Mouse (Mus musculus) heart, embryonic 10.5 days (tissue): ENCODE measurements at regions not wholly inside any gene's neighbourhood (a gene's known extent, or its start where the extent isn't known, plus 50 kb on each side); places are given as distances from the start of the nearest gene placed in this dataset.

Source experiments
- DNase-seq: peaks from one replicate; pipeline ENCODE4 v3.0.0-alpha.2; 2017; ENCODE audit warnings: low spot score
- H3K27ac ChIP-seq: fragments of 300-500 bp; sonication (generic); 2 replicates; pipeline ENCODE4 v1.5.1; 2016; ENCODE audit warnings: mild to moderate bottlenecking
- H3K27me3 ChIP-seq: fragments of 300-500 bp; sonication (generic); 2 replicates; pipeline ENCODE4 v1.6.1; 2016; ENCODE audit warnings: mild to moderate bottlenecking; ENCODE audit not compliant: poor library complexity, insufficient read depth, severe bottlenecking
- H3K36me3 ChIP-seq: fragments of 300-500 bp; sonication (generic); 2 replicates; pipeline ENCODE4 v1.6.1; 2016; ENCODE audit warnings: mild to moderate bottlenecking, moderate library complexity
- H3K4me1 ChIP-seq: fragments of 300-500 bp; sonication (generic); 2 replicates; pipeline ENCODE4 v1.6.1; 2016; ENCODE audit warnings: mild to moderate bottlenecking
- H3K4me3 ChIP-seq: fragments of 300-500 bp; sonication (generic); 2 replicates; pipeline ENCODE4 v1.5.1; 2016; ENCODE audit warnings: mild to moderate bottlenecking, moderate library complexity
- H3K9me3 ChIP-seq: fragments of 300-500 bp; sonication (generic); 2 replicates; pipeline ENCODE4 v1.6.1; 2016; ENCODE audit warnings: mild to moderate bottlenecking, moderate library complexity
- WGBS: fragments of 180-500 bp; shearing (Covaris S2); methylation state at CpG from one replicate; pipeline ENCODE4 v1.1.7; 2016; 5-methylcytosine and 5-hydroxymethylcytosine counted together

- WGBS = 55% methylated on average over 4 of the region's 4 CpGs
- peak; percentile 69 for DNase-seq
- no peaks in the 10 kb centered on the region for H3K4me1 ChIP-seq
Observed at GRCm38 (mm10) chr11:63691041-63691440, 231.0 kb downstream of the Hs3st3b1 start.

GRCm38 (mm10) chr11:63704995-63705580 lies 217.0 kb downstream of the Hs3st3b1 start:
- no peak overlapping the region for H3K27ac ChIP-seq
- 78% methylated on average over 12 of the region's 12 CpGs for WGBS
- H3K4me1 ChIP-seq = no peaks in the 10 kb centered on the region
- no peaks in the 10 kb centered on the region for H3K9me3 ChIP-seq
- no peaks in the 10 kb centered on the region for H3K36me3 ChIP-seq
- no peak for DNase-seq
- H3K4me3 ChIP-seq = no peak overlapping the region
- peaks cover 5% of the 10 kb centered on the region; the same call in 1 of the 2 replicates for H3K27me3 ChIP-seq

More at GRCm38 (mm10) chr11:63691041-63691440, 231.0 kb downstream of the Hs3st3b1 start:
- no peak overlapping the region for H3K4me3 ChIP-seq
- no peaks in the 10 kb centered on the region; the same call in 1 of the 2 replicates for H3K27me3 ChIP-seq
- no peaks in the 10 kb centered on the region for H3K36me3 ChIP-seq
- no peak overlapping the region for H3K27ac ChIP-seq
- no peaks in the 10 kb centered on the region for H3K9me3 ChIP-seq

DNA sequence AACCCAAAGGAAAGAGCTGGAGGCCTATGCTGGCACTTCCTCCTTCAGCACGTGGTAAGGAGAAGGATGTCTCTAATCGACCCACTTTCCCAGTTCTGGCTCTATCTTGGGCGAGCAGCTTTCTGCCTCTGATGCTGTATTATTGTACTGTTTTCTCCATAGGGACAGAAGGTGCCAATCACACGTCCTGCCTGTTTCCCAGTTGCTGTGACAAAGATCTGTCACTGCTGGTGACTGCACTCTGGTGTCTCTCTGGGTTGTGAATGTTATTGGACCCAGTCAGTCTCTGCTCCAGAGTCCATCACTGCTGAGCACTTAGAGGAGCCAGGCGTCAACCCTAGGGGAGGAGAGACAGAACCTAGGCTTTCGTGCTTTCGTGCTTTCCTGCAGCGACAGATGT lies 216.0 kb downstream of the Hs3st3b1 start:
- H3K4me3 ChIP-seq = no peak overlapping the region
- no peaks in the 10 kb centered on the region for H3K36me3 ChIP-seq
- no peak overlapping the region for H3K27ac ChIP-seq
- no peaks in the 10 kb centered on the region for H3K9me3 ChIP-seq
- H3K4me1 ChIP-seq = no peaks in the 10 kb centered on the region
- DNase-seq = no peak
- WGBS = 65% methylated on average over 8 of the region's 8 CpGs
- peaks cover 5% of the 10 kb centered on the region; the same call in 1 of the 2 replicates for H3K27me3 ChIP-seq

DNA sequence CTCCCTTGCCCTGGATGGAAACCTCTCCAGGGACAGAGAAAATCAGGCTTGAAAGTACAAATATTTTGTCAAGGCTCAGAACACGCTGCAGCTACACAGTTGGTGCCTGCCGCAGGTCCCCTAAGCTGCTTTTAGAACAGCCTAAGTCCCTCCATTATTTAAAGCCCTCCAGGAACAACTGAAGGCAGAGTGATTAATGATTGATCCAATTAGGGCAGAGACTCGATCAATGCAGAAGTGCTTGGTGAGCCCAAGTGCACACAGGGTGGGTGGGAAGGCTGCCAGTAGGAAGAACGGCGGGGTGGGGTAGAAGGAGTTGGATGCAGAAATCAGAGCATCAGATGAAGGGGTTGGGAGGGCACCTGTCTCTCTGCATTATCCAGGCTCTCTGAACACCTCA lies 215.0 kb downstream of the Hs3st3b1 start:
- no peaks in the 10 kb centered on the region for H3K36me3 ChIP-seq
- H3K27me3 ChIP-seq = peaks cover 5% of the 10 kb centered on the region; the same call in 1 of the 2 replicates
- peak; percentile 5 for DNase-seq
- 55% methylated on average over 5 of the region's 5 CpGs for WGBS
- no peak overlapping the region for H3K4me3 ChIP-seq
- no peak overlapping the region for H3K27ac ChIP-seq
- no peaks in the 10 kb centered on the region for H3K4me1 ChIP-seq
- no peaks in the 10 kb centered on the region for H3K9me3 ChIP-seq

- peak; percentile 70 for DNase-seq
- 64% methylated on average over 4 of the region's 4 CpGs for WGBS
- Histone ChIP-seq H3K27me3 (peaks cover 5% of the 10 kb centered on the region; the same call in 1 of the 2 replicates), H3K9me3 (no peaks in the 10 kb centered on the region), H3K4me1 (no peaks in the 10 kb centered on the region), H3K27ac (no peak overlapping the region), H3K36me3 (no peaks in the 10 kb centered on the region), H3K4me3 (no peak overlapping the region)
Observed at GRCm38 (mm10) chr11:63708412-63708811, 213.7 kb downstream of the Hs3st3b1 start.

GRCm38 (mm10) chr11:63712053-63712864 lies 209.8 kb downstream of the Hs3st3b1 start:
- DNase-seq = no peak
- no peak overlapping the region for H3K4me3 ChIP-seq
- no peaks in the 10 kb centered on the region for H3K4me1 ChIP-seq
- H3K36me3 ChIP-seq = no peaks in the 10 kb centered on the region
- 63% methylated on average over 15 of the region's 15 CpGs for WGBS
- H3K9me3 ChIP-seq = no peaks in the 10 kb centered on the region
- H3K27me3 ChIP-seq = peaks cover 5% of the 10 kb centered on the region; the same call in 1 of the 2 replicates
- no peak overlapping the region for H3K27ac ChIP-seq

GRCm38 (mm10) chr11:63722261-63722660 lies 199.8 kb downstream of the Hs3st3b1 start:
- 86% methylated on average over 5 of the region's 5 CpGs for WGBS
- H3K27ac ChIP-seq = no peak overlapping the region

DNA sequence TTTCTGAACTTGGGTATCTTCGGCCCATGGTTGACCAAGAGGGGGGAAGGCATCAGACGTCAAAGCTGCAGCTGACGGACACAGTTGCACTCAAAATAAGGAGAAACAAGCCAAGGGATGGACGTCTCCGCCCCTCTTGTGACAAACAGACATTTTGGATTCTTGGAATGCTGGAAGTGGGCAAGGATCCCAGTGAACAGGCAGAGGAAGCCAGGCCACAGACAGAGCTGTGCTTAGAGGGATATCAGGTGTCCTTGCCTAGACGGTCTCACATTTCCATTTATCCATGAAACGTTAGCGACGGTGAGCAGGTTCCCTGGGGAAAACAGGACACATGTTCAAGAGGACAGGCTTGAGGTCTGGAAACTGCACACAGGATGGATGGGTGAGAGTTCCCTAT lies 191.2 kb downstream of the Hs3st3b1 start:
- H3K36me3 ChIP-seq = no peaks in the 10 kb centered on the region
- no peaks in the 10 kb centered on the region for H3K9me3 ChIP-seq
- no peak for DNase-seq
- H3K4me3 ChIP-seq = no peak overlapping the region
- H3K27me3 ChIP-seq = no peaks in the 10 kb centered on the region
- WGBS = 70% methylated on average over 9 of the region's 9 CpGs
- no peaks in the 10 kb centered on the region for H3K4me1 ChIP-seq
- no peak overlapping the region for H3K27ac ChIP-seq

More at GRCm38 (mm10) chr11:63722261-63722660, 199.8 kb downstream of the Hs3st3b1 start:
- H3K4me1 ChIP-seq = 0 out of 2 replicates have a peak, but pooled peaks cover 3% of the 10 kb centered on the region
- no peaks in the 10 kb centered on the region for H3K9me3 ChIP-seq
- H3K4me3 ChIP-seq = no peak overlapping the region
- no peak for DNase-seq
- no peaks in the 10 kb centered on the region for H3K36me3 ChIP-seq
- H3K27me3 ChIP-seq = no peaks in the 10 kb centered on the region

GRCm38 (mm10) chr11:63753260-63753659 lies 168.8 kb downstream of the Hs3st3b1 start:
- no peaks in the 10 kb centered on the region for H3K36me3 ChIP-seq
- WGBS = 66% methylated on average over 5 of the region's 5 CpGs
- no peak for DNase-seq
- no peaks in the 10 kb centered on the region for H3K27me3 ChIP-seq
- no peak overlapping the region for H3K4me3 ChIP-seq
- no peaks in the 10 kb centered on the region for H3K9me3 ChIP-seq
- no peaks in the 10 kb centered on the region for H3K4me1 ChIP-seq
- H3K27ac ChIP-seq = no peak overlapping the region

- H3K36me3 ChIP-seq = no peaks in the 10 kb centered on the region
- 59% methylated on average over 3 of the region's 3 CpGs for WGBS
- no peak for DNase-seq
- H3K27me3 ChIP-seq = no peaks in the 10 kb centered on the region
- no peaks in the 10 kb centered on the region for H3K9me3 ChIP-seq
- no peak overlapping the region for H3K4me3 ChIP-seq
- H3K27ac ChIP-seq = no peak overlapping the region
- H3K4me1 ChIP-seq = no peaks in the 10 kb centered on the region
Observed at GRCm38 (mm10) chr11:63754826-63755225, 167.3 kb downstream of the Hs3st3b1 start.

DNA sequence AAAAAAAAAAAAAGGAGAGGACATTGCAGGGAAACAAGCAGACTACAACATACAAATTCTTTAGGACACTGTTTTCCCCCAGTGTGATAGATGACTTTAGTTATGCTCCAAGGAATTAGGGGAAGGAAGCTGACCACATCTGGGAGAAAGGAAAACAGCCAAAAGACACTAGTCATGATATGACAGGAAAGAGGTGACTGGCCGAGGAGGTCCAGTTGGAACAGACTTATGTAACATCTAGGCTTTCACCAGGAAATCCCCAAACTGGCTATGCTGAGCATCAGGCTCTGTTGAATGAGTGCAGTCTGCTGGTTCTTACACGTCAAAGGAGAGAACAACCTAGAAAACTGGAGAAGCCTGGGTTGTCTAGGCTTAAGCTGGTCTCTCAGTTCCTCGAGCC lies 163.8 kb downstream of the Hs3st3b1 start:
- 72% methylated on average over 3 of the region's 3 CpGs for WGBS
- Histone ChIP-seq H3K4me1 (no peaks in the 10 kb centered on the region), H3K36me3 (no peaks in the 10 kb centered on the region), H3K27ac (no peak overlapping the region), H3K9me3 (no peaks in the 10 kb centered on the region), H3K4me3 (no peak overlapping the region), H3K27me3 (no peaks in the 10 kb centered on the region)
- no peak for DNase-seq

DNA sequence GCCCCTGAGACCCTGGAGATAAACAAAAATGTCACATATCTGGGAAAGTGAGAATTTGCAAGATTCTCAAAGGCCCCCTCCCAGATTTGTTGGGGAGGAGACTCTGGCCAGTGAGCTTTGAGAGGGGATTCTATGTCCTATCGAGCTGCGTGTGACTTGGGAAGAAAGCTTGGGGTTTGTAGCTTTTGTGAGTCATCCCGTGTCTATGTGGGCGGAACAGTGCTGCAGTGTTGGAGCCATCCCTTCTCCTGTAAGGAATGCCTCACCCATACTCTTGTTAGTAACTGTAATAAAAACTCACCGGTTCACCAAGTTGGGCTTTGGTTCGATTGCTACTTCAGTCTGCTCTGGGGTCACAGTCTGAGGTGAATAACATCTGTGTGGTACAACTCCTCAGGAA lies 160.5 kb downstream of the Hs3st3b1 start:
- no peak for DNase-seq
- H3K27me3 ChIP-seq = no peaks in the 10 kb centered on the region
- H3K4me3 ChIP-seq = no peak overlapping the region
- H3K27ac ChIP-seq = no peak overlapping the region
- no peaks in the 10 kb centered on the region for H3K36me3 ChIP-seq
- 73% methylated on average over 6 of the region's 6 CpGs for WGBS
- H3K4me1 ChIP-seq = no peaks in the 10 kb centered on the region
- H3K9me3 ChIP-seq = no peaks in the 10 kb centered on the region

DNA sequence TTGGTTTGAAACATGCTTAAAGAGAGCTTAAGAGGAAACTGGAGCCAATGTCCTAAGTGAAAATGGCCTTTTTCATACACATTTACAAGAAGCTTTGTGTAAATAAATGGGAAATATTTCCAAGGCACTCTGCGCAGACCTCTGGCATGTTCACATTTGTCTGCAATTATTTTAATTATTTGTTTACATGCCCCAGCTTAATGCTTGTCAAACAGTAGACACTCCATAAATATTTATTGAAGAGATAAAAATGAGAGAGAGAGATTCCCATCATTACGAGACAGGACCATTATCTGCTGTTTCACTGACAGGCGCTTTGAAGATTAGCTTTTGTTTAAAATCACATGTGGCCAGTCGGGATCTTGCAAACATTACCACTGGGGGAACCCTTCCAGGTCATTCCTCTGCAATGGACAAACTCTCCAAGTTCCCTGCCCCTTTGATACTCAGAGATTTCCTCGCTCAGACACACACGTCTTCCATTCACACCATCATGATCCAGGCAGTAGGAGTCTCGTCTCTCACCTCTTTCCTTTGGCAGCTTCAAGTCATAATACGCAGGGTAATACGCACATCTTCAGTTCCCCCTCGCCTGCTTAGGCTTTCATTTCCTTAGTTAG lies 154.3 kb downstream of the Hs3st3b1 start:
- Histone ChIP-seq H3K27me3 (no peaks in the 10 kb centered on the region), H3K36me3 (no peaks in the 10 kb centered on the region), H3K4me1 (no peaks in the 10 kb centered on the region), H3K4me3 (no peak overlapping the region), H3K27ac (no peak overlapping the region), H3K9me3 (no peaks in the 10 kb centered on the region)
- DNase-seq = no peak
- WGBS = 61% methylated on average over 10 of the region's 10 CpGs
